Mouse (Mus musculus): ENCODE measurements around the gene Aspa.

Aspa gene

GRCm38 (mm10) chr11:73257362-73257945 is 71.9 kb downstream of the Aspa start:
- no peak for DNase-seq (ENCODE audit: low read depth, low spot score)

All from A20 (cell line).